Mouse (Mus musculus): Measurements from ENCODE around the gene Alkbh6. TPM values are rescaled to one million over a fixed set of nuclear protein-coding genes. Genes with fewer than 3 reads are reported as not detected.

Alkbh6 gene
- total and polyA plus RNA-seq, 3 experiments: 24.0 to 61.7 (median 29.5) TPM

DNA sequence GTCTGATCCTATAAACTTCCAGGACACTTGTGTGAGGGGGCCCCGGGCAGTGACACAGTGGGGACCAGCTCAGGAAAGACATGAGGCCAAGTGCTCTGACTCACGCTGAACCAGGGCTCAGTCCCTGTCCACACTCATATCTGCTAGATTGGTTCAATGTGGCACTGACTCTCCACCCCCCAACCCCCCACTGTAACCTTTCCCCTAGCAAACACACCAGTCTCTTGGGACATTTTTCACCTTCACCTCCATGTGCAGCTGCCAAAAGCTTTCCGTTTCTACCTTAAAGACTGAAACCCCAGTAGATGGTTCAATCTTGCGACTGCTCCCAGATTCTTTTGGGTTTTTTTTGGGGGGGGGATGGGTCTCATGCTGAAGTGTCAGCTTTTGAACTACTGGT lies 45.5 kb downstream of the Alkbh6 start:
- H3K4me3 ChIP-seq: no peak overlapping the region
- WGBS: 68% methylated on average over 4 of the region's 4 CpGs
- H3K9ac ChIP-seq (ENCODE audit: low read depth, low read length): no peak overlapping the region
- TF ChIP-seq EP300 (IDR thresholded peaks at IDR 0.05; ENCODE audit: insufficient read depth, low read depth, low read length): no peak
- TF ChIP-seq CTCF (IDR thresholded peaks at IDR 0.05): no peak
- TF ChIP-seq POLR2A (IDR thresholded peaks at IDR 0.05; ENCODE audit: insufficient read depth, low read depth, low read length): no peak
- H3K79me2 ChIP-seq (replicated peaks; ENCODE audit: control insufficient read depth, insufficient read depth, low read length): no peaks in the 10 kb centered on the region
- H3K27ac ChIP-seq: no peak overlapping the region
- no peaks in the 10 kb centered on the region for H3K27me3 ChIP-seq (ENCODE audit: control insufficient read depth, insufficient read depth, low read length)
- no peaks in the 10 kb centered on the region; the same call in 1 of the 2 replicates for H3K4me1 ChIP-seq (ENCODE audit: control insufficient read depth, insufficient read depth, low read length)
- no peaks in the 10 kb centered on the region for H3K36me3 ChIP-seq (ENCODE audit: control insufficient read depth, insufficient read depth, low read length)
- intact Hi-C loops (cut with DNase I): no loop called here
- DNase-seq: no peak

DNA sequence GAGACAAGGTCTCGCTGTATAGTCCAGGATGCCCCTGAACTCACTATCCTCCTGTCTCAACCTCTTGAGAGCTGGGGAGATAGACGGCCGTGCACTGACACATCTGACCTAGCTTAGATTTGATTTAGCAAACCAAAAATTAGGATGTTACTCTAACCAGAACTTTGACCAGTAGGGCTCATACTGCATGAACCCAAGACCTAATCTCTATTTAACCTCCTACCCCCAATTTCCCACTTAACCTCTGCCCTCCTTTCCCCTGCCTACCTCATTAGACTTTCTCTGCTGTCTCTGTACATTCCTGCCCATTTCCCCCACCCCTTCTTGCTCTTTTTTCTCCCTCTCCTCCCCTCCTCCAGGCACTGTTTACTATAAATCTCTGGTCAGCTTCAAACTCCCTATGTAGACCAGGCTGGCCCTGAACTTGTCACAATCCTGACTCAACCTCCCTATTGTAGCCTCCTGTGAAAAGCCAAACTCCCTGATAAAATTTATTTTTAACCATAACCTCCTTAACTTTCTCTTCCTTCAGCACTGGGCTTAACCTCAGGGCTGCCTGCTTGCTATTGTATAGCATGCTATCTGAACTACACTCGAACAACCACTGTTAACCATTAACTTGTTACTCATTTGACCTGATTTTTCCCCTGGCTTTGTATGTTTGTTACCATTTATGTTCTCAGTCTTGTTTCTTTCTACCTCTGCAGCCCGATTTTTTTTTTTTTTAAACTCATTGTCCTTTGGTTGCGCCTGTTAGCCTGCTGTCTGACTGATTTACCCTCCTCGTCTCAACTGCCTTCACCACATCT lies 50.1 kb downstream of the Alkbh6 start:
- intact Hi-C loops (cut with DNase I): no loop called here
- Histone ChIP-seq H3K79me2 (replicated peaks; ENCODE audit: control insufficient read depth, insufficient read depth, low read length) (no peaks in the 10 kb centered on the region), H3K27ac (no peak overlapping the region), H3K9ac (ENCODE audit: low read depth, low read length) (no peak overlapping the region), H3K27me3 (ENCODE audit: control insufficient read depth, insufficient read depth, low read length) (no peaks in the 10 kb centered on the region; the same call in 1 of the 2 replicates), H3K36me3 (ENCODE audit: control insufficient read depth, insufficient read depth, low read length) (no peaks in the 10 kb centered on the region), H3K4me3 (no peak overlapping the region), H3K4me1 (ENCODE audit: control insufficient read depth, insufficient read depth, low read length) (peaks cover 2% of the 10 kb centered on the region)
- no peak for DNase-seq
- WGBS: 79% methylated on average over 7 of the region's 7 CpGs
- no peak for TF ChIP-seq POLR2A (IDR thresholded peaks at IDR 0.05; ENCODE audit: insufficient read depth, low read depth, low read length)
- no peak for TF ChIP-seq CTCF (IDR thresholded peaks at IDR 0.05)
- no peak for TF ChIP-seq EP300 (IDR thresholded peaks at IDR 0.05; ENCODE audit: insufficient read depth, low read depth, low read length)

DNA sequence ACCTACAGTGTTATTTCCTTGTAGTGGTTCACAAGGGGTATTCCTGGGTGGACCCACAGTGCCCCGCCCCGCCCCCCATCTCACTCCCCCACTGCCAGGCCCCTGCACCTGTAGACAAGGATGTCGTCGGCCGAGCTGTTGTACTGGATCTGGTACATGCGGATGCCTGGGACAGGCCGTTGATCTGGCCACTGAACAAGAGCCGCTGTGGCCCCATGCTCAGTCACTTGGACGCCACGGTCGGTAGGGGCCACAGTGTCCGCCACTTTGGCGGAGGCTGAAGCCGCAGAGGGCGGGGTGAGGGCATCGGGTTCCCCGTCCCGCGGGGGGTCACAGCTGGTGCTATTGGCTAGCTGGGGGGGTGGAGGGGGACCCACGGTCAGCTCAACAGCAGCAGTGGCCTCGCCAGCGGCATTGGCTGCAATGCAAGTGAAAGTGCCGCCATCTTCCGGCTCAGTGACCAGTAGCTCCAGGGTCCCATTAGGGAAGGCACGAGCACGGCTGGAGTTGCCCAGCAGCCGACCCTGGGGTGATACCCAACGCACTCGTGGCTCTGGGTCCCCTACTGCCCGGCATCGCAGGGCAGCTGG lies 50.9 kb downstream of the Alkbh6 start:
- 83% methylated on average over 31 of the region's 31 CpGs for WGBS
- no peaks in the 10 kb centered on the region for H3K36me3 ChIP-seq (ENCODE audit: control insufficient read depth, insufficient read depth, low read length)
- intact Hi-C loops (cut with DNase I): no loop called here
- H3K27ac ChIP-seq: no peak overlapping the region
- no peak overlapping the region for H3K9ac ChIP-seq (ENCODE audit: low read depth, low read length)
- H3K27me3 ChIP-seq (ENCODE audit: control insufficient read depth, insufficient read depth, low read length): no peaks in the 10 kb centered on the region; the same call in 1 of the 2 replicates
- H3K4me1 ChIP-seq (ENCODE audit: control insufficient read depth, insufficient read depth, low read length): peaks cover 2% of the 10 kb centered on the region
- no peak for DNase-seq
- no peaks in the 10 kb centered on the region for H3K79me2 ChIP-seq (replicated peaks; ENCODE audit: control insufficient read depth, insufficient read depth, low read length)
- H3K4me3 ChIP-seq: no peak overlapping the region
- TF ChIP-seq CTCF (IDR thresholded peaks at IDR 0.05): no peak
- TF ChIP-seq EP300 (IDR thresholded peaks at IDR 0.05; ENCODE audit: insufficient read depth, low read depth, low read length): no peak
- TF ChIP-seq POLR2A (IDR thresholded peaks at IDR 0.05; ENCODE audit: insufficient read depth, low read depth, low read length): no peak

DNA sequence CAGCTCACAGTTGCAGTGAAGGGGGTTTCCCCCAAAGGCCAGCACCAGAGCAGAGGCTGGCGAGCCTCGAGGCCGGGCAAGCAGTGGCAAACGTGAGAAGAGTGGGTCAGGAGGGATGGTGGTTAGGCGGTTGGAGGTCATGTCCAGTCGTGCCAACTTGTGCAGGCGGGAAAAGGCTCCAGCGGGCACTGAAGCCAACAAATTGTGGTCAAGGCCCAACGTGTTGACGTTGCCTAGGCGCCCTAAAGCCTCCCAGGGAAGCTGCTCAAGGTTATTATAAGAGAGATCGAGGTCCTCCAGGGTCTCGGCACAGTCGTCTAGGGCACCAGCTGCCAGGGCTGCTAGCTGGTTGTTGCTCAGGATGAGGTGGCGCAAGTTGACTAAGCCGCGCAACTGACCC lies 51.5 kb downstream of the Alkbh6 start:
- peaks cover 2% of the 10 kb centered on the region for H3K4me1 ChIP-seq (ENCODE audit: control insufficient read depth, insufficient read depth, low read length)
- intact Hi-C loops (cut with DNase I): no loop called here
- H3K36me3 ChIP-seq (ENCODE audit: control insufficient read depth, insufficient read depth, low read length): no peaks in the 10 kb centered on the region
- 83% methylated on average over 17 of the region's 17 CpGs for WGBS
- no peak overlapping the region for H3K9ac ChIP-seq (ENCODE audit: low read depth, low read length)
- H3K27me3 ChIP-seq (ENCODE audit: control insufficient read depth, insufficient read depth, low read length): no peaks in the 10 kb centered on the region; the same call in 1 of the 2 replicates
- no peak overlapping the region for H3K4me3 ChIP-seq
- no peaks in the 10 kb centered on the region for H3K79me2 ChIP-seq (replicated peaks; ENCODE audit: control insufficient read depth, insufficient read depth, low read length)
- DNase-seq: no peak
- no peak overlapping the region for H3K27ac ChIP-seq
- TF ChIP-seq EP300 (IDR thresholded peaks at IDR 0.05; ENCODE audit: insufficient read depth, low read depth, low read length): no peak
- TF ChIP-seq POLR2A (IDR thresholded peaks at IDR 0.05; ENCODE audit: insufficient read depth, low read depth, low read length): no peak
- TF ChIP-seq CTCF (IDR thresholded peaks at IDR 0.05): no peak

DNA sequence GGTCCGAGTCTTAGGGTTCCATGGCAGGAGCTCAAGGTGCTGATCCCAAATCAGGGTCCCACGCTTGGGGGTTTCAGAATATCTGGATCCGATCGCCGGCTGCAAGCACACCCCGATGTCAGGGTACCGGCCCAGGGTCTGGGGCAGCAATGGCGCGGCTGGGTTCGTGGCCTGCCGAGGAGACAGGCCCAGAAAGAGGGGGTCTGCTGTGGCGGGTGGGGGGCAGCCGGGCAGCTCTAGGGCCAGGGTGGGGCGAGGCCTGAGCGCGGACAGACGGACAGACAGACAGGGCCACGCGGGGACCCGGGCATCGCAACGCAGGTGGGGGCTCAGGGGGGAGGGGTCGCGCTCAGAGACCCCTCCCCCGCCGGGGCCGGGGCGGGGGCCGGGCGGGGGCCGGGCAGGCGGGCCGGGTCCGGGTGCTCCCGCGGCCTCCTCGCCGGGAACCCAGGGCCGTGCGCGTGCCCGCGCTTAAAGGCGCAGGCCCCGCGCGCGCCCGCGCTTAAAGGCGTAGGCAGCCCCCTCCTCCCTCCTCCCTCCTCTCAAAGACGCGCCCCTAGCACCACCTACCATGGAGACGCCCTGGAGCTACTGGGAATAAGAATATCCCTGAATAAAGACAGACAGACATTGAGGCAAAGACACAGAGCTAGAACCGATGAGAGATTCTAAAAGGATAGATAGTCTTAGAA lies 54.3 kb downstream of the Alkbh6 start, which contains the start of gene Lrfn3:
Gene Lrfn3, minus strand, starts transcription at position 121 of the 692 bp plus-strand sequence.
- DNase-seq: peak; percentile 38 to 39
- Histone ChIP-seq H3K4me3 (peak within 1 kb of the TSS; percentile 47), H3K4me1 (ENCODE audit: control insufficient read depth, insufficient read depth, low read length) (peaks cover 2% of the 10 kb centered on the region), H3K36me3 (ENCODE audit: control insufficient read depth, insufficient read depth, low read length) (no peaks in the 10 kb centered on the region), H3K9ac (ENCODE audit: low read depth, low read length) (peak within 1 kb of the TSS; percentile 79), H3K27me3 (ENCODE audit: control insufficient read depth, insufficient read depth, low read length) (no peaks in the 10 kb centered on the region; the same call in 1 of the 2 replicates), H3K27ac (no peak within 1 kb of the TSS), H3K79me2 (replicated peaks; ENCODE audit: control insufficient read depth, insufficient read depth, low read length) (no peaks in the 10 kb centered on the region)
- intact Hi-C loops (cut with DNase I): no loop called here
- TF ChIP-seq POLR2A (IDR thresholded peaks at IDR 0.05; ENCODE audit: insufficient read depth, low read depth, low read length) (no peak), CTCF (IDR thresholded peaks at IDR 0.05) (no peak), EP300 (IDR thresholded peaks at IDR 0.05; ENCODE audit: insufficient read depth, low read depth, low read length) (no peak)
- 4% methylated on average over 51 of the region's 55 CpGs for WGBS
